7 mouse cellular contexts compared by ENCODE assay signal in genomic region chr4:133751521-133752448, GRCm38 (mm10). TPM values are rescaled to one million over a fixed set of nuclear protein-coding genes. Genes with fewer than 3 reads are reported as not detected.
DNase-seq lines count a peak whose midpoint lies in the region; ATAC-seq and TF ChIP-seq lines count a peak whose summit lies in the region.

No protein-coding gene starts in this region.

- peak; percentile 41 for ATAC-seq in Patski
- ATAC-seq in forebrain, embryonic 14.5 days = 0 out of 2 replicates have a peak, but pooled peaks have one; percentile 1

- in situ Hi-C loops in Patski (cut with MboI; ENCODE audit: low pct_unique_long_range_greater_than_20kb) = no loop called here

- peak overlapping the region; percentile 100 for H3K27ac ChIP-seq in forebrain, embryonic 14.5 days (ENCODE audit: low read depth, low read length)
- H3K27ac ChIP-seq in hindbrain, embryonic 10.5 days = peak overlapping the region; percentile 100
- peak overlapping the region; percentile 68 for H3K27ac ChIP-seq in macrophage

- H3K4me3 ChIP-seq in forebrain, embryonic 14.5 days (ENCODE audit: low read depth, low read length) = peak overlapping the region; percentile 100
- H3K4me3 ChIP-seq in hindbrain, embryonic 10.5 days = peak overlapping the region; percentile 100
- peak overlapping the region; percentile 63 for H3K4me3 ChIP-seq in macrophage (ENCODE audit: inconsistent target)

- H3K4me2 ChIP-seq in forebrain, embryonic 14.5 days (ENCODE audit: low read length) = peak overlapping the region; percentile 84

- peak overlapping the region; percentile 100 for H3K9ac ChIP-seq in forebrain, embryonic 14.5 days (ENCODE audit: low read length)

- CTCF ChIA-PET in Patski (lab: Charles Lee) = interaction anchor here (0.9 to 1.6 kb wide), 3 partner anchors 19 to 80 kb away, joined by 3 to 5 read pairs (median 4); no protein-coding TSS in a partner anchor

- peaks cover 8% of the 10 kb centered on the region; the same call in 1 of the 2 replicates for H3K36me3 ChIP-seq in forebrain, embryonic 14.5 days (ENCODE audit: control insufficient read depth, insufficient read depth, low read length)
- peaks cover 39% of the 10 kb centered on the region for H3K36me3 ChIP-seq in hindbrain, embryonic 10.5 days
- no peaks in the 10 kb centered on the region for H3K36me3 ChIP-seq in macrophage (ENCODE audit: inconsistent target)

- POLR2A ChIA-PET in Patski (lab: Charles Lee) = interaction anchor here (0.7 to 3.3 kb wide), 4 partner anchors 10 to 79 kb away, joined by 3 to 21 read pairs (median 4); partner anchors contain the start of gene Pigv

- peaks cover 54% of the 10 kb centered on the region for H3K79me2 ChIP-seq in macrophage (ENCODE audit: inconsistent target)

- no peak for TF ChIP-seq CTCF in Patski (IDR thresholded peaks at IDR 0.05)

- no peaks in the 10 kb centered on the region for H3K27me3 ChIP-seq in Patski
- H3K27me3 ChIP-seq in forebrain, embryonic 14.5 days (replicated peaks; ENCODE audit: control insufficient read depth, insufficient read depth, low read length) = no peaks in the 10 kb centered on the region
- no peaks in the 10 kb centered on the region for H3K27me3 ChIP-seq in hindbrain, embryonic 10.5 days (ENCODE audit: insufficient read depth, poor library complexity, severe bottlenecking)

- peak; percentile 69 for DNase-seq in Patski (ENCODE audit: low read depth, low spot score)
- DNase-seq in c-Kit-positive CD71-positive TER-119-positive erythroid progenitor cells, embryonic 14.5 days (ENCODE audit: low spot score) = peak; percentile 78
- DNase-seq in forebrain, embryonic 14.5 days (ENCODE audit: low spot score) = peak; percentile 92
- peak; percentile 41 for DNase-seq in hindbrain, embryonic 10.5 days (ENCODE audit: low spot score)
- peak; percentile 69 for DNase-seq in layer of hippocampus, adult 9-10 months (ENCODE audit: low spot score)
- DNase-seq in right cerebral cortex, postnatal 36 days (ENCODE audit: low spot score in 2 of 2) = peak; percentile 23 to 46

- H3K4me1 ChIP-seq in forebrain, embryonic 14.5 days (ENCODE audit: control insufficient read depth, insufficient read depth, low read length) = peaks cover 42% of the 10 kb centered on the region
- H3K4me1 ChIP-seq in hindbrain, embryonic 10.5 days (replicated peaks) = peaks cover 67% of the 10 kb centered on the region

- under 1% methylated on average over 27 of the region's 31 CpGs for WGBS in forebrain, embryonic 14.5 days
- under 1% methylated on average over 31 of the region's 31 CpGs for WGBS in hindbrain, embryonic 10.5 days
- 0% methylated on average over 30 of the region's 31 CpGs for WGBS in macrophage (ENCODE audit: missing documents)

- no peaks in the 10 kb centered on the region for H3K9me3 ChIP-seq in forebrain, embryonic 14.5 days (replicated peaks; ENCODE audit: control insufficient read depth, low read length)
- no peaks in the 10 kb centered on the region for H3K9me3 ChIP-seq in hindbrain, embryonic 10.5 days

RNA-seq across cellular contexts. Expression of gene Arid1a, which starts 4.8 kb away (rescaled TPM):
- 33.2 TPM for polyA plus RNA-seq in Patski (2021)
- polyA plus RNA-seq in forebrain, embryonic 14.5 days (2014; fragmentation: Nextera tagmentation; extraction: Ambion mirVana) = 30.9 and 35.4 TPM in 2 replicates
- 36.0 and 37.5 TPM in 2 replicates for polyA plus RNA-seq in hindbrain, embryonic 10.5 days (2016; fragmentation: Nextera tagmentation; extraction: Ambion mirVana)
- 100 to 1,000 TPM in 19 of 26 experiments, 10 to 100 TPM in 7; 28.1 to 299 (median 129) TPM for total RNA-seq in macrophage (2018; cell fraction: chromatin; rRNA removed)
- 10 to 100 TPM; 27.8 to 61.2 (median 49.8) TPM for total RNA-seq in macrophage (2018; cell fraction: cytosol; rRNA removed)
- 100 to 1,000 TPM in 11 of 26 experiments, 10 to 100 TPM in 15; 30.5 to 188 (median 96.9) TPM for total RNA-seq in macrophage (2018; cell fraction: nucleus; rRNA removed)
- polyA plus RNA-seq in macrophage (2018) = 24.4 to 30.0 TPM (median 27.9 TPM) in 3 replicates

Comparison
In these comparisons a context has a peak if more than half of its experiments do, and no peak if none do; other contexts are left out.
1. Peak in every context shown above with its lines: DNase-seq, ATAC-seq, H3K4me3 ChIP-seq and H3K27ac ChIP-seq.
2. DNase-seq: peak in every context shown above with its lines; median percentile 92 in forebrain, embryonic 14.5 days; 78 in c-Kit-positive CD71-positive TER-119-positive erythroid progenitor cells, embryonic 14.5 days; 69 in Patski; 69 in layer of hippocampus, adult 9-10 months; 41 in hindbrain, embryonic 10.5 days; 34 in right cerebral cortex, postnatal 36 days.